Mouse (Mus musculus): ENCODE measurements around the gene Fam240b. TPM values are rescaled to one million over a fixed set of nuclear protein-coding genes. Genes with fewer than 3 reads are reported as not detected.

Gene Fam240b
- polyA plus RNA-seq (2015; fragmentation: Nextera tagmentation; extraction: Ambion mirVana) = not detected in 2 replicates

GRCm38 (mm10) chr13:64497692-64498091 is at the start of gene Fam240b:
Gene Fam240b, minus strand, starts transcription at chr13:64497792.
- H3K9me3 ChIP-seq (ENCODE audit: control insufficient read depth) = no peaks in the 10 kb centered on the region
- no peak for ATAC-seq
- no peaks in the 10 kb centered on the region for H3K27me3 ChIP-seq (replicated peaks; ENCODE audit: control insufficient read depth, insufficient read depth, low read length)
- H3K4me2 ChIP-seq (replicated peaks; ENCODE audit: low read depth) = no peak within 1 kb of the TSS
- H3K4me1 ChIP-seq (replicated peaks; ENCODE audit: control insufficient read depth, insufficient read depth, low read length) = no peaks in the 10 kb centered on the region
- no peak for TF ChIP-seq CTCF (IDR thresholded peaks at IDR 0.05; ENCODE audit: low read depth)
- no peaks in the 10 kb centered on the region for H3K36me3 ChIP-seq (ENCODE audit: control insufficient read depth, insufficient read depth)
- H3K27ac ChIP-seq (ENCODE audit: low read depth, low read length) = no peak within 1 kb of the TSS
- no peak within 1 kb of the TSS for H3K4me3 ChIP-seq (ENCODE audit: low read depth, low read length)
- H3K9ac ChIP-seq (ENCODE audit: low read depth, low read length) = no peak within 1 kb of the TSS
- WGBS = 85% methylated on average over 6 of the region's 6 CpGs

GRCm38 (mm10) chr13:64530139-64530538 is 32.5 kb upstream of the Fam240b start:
- Histone ChIP-seq H3K9ac (ENCODE audit: low read depth, low read length) (no peak overlapping the region), H3K4me3 (ENCODE audit: low read depth, low read length) (no peak overlapping the region), H3K9me3 (ENCODE audit: control insufficient read depth) (no peaks in the 10 kb centered on the region), H3K36me3 (ENCODE audit: control insufficient read depth, insufficient read depth) (no peaks in the 10 kb centered on the region), H3K4me1 (replicated peaks; ENCODE audit: control insufficient read depth, insufficient read depth, low read length) (no peaks in the 10 kb centered on the region), H3K27me3 (replicated peaks; ENCODE audit: control insufficient read depth, insufficient read depth, low read length) (no peaks in the 10 kb centered on the region), H3K27ac (ENCODE audit: low read depth, low read length) (no peak overlapping the region), H3K4me2 (replicated peaks; ENCODE audit: low read depth) (no peak overlapping the region)
- TF ChIP-seq CTCF (IDR thresholded peaks at IDR 0.05; ENCODE audit: low read depth) = no peak
- no peak for ATAC-seq
- WGBS = 79% methylated on average over 5 of the region's 5 CpGs

GRCm38 (mm10) chr13:64526515-64527285 is 29.1 kb upstream of the Fam240b start:
- no peak for TF ChIP-seq CTCF (IDR thresholded peaks at IDR 0.05; ENCODE audit: low read depth)

DNA sequence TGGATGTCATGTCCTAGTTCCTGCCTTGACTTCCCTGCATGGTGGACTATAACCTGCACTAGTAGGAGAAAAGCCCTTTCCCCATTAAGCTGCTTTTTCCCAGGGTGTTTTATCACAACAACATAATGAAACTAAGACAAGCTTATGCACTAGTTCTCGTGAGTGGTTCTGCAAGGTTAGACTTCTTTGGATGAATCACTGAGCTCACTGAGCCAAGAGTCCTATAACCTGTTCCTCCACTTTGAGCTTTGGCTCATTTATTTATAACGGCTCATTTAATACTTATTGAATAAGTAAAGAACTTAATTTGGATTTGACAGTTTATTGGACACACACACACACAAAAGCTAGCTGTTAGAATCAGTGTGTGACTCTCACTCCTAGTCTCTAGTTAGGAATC is 16.7 kb upstream of the Fam240b start:
- no peak for TF ChIP-seq CTCF (IDR thresholded peaks at IDR 0.05; ENCODE audit: low read depth)
- Histone ChIP-seq H3K27ac (ENCODE audit: low read depth, low read length) (no peak overlapping the region), H3K9ac (ENCODE audit: low read depth, low read length) (no peak overlapping the region), H3K36me3 (ENCODE audit: control insufficient read depth, insufficient read depth) (no peaks in the 10 kb centered on the region), H3K4me1 (replicated peaks; ENCODE audit: control insufficient read depth, insufficient read depth, low read length) (no peaks in the 10 kb centered on the region), H3K4me3 (ENCODE audit: low read depth, low read length) (no peak overlapping the region), H3K27me3 (replicated peaks; ENCODE audit: control insufficient read depth, insufficient read depth, low read length) (no peaks in the 10 kb centered on the region), H3K4me2 (replicated peaks; ENCODE audit: low read depth) (no peak overlapping the region), H3K9me3 (ENCODE audit: control insufficient read depth) (no peaks in the 10 kb centered on the region)
- WGBS = 68% methylated on average over 2 of the region's 2 CpGs
- no peak for ATAC-seq

More at GRCm38 (mm10) chr13:64526515-64527285, 29.1 kb upstream of the Fam240b start:
- 83% methylated on average over 15 of the region's 15 CpGs for WGBS
- no peaks in the 10 kb centered on the region for H3K27me3 ChIP-seq (replicated peaks; ENCODE audit: control insufficient read depth, insufficient read depth, low read length)
- ATAC-seq = no peak
- no peak overlapping the region for H3K27ac ChIP-seq (ENCODE audit: low read depth, low read length)
- H3K9ac ChIP-seq (ENCODE audit: low read depth, low read length) = no peak overlapping the region
- no peaks in the 10 kb centered on the region for H3K36me3 ChIP-seq (ENCODE audit: control insufficient read depth, insufficient read depth)
- no peaks in the 10 kb centered on the region for H3K4me1 ChIP-seq (replicated peaks; ENCODE audit: control insufficient read depth, insufficient read depth, low read length)
- no peaks in the 10 kb centered on the region for H3K9me3 ChIP-seq (ENCODE audit: control insufficient read depth)
- no peak overlapping the region for H3K4me2 ChIP-seq (replicated peaks; ENCODE audit: low read depth)
- H3K4me3 ChIP-seq (ENCODE audit: low read depth, low read length) = no peak overlapping the region

- H3K27me3 ChIP-seq (replicated peaks; ENCODE audit: control insufficient read depth, insufficient read depth, low read length) = no peaks in the 10 kb centered on the region
- H3K4me1 ChIP-seq (replicated peaks; ENCODE audit: control insufficient read depth, insufficient read depth, low read length) = no peaks in the 10 kb centered on the region
- H3K27ac ChIP-seq (ENCODE audit: low read depth, low read length) = no peak overlapping the region
- H3K9me3 ChIP-seq (ENCODE audit: control insufficient read depth) = no peaks in the 10 kb centered on the region
- H3K9ac ChIP-seq (ENCODE audit: low read depth, low read length) = no peak overlapping the region
- no peaks in the 10 kb centered on the region for H3K36me3 ChIP-seq (ENCODE audit: control insufficient read depth, insufficient read depth)
- no peak overlapping the region for H3K4me3 ChIP-seq (ENCODE audit: low read depth, low read length)
- no peak overlapping the region for H3K4me2 ChIP-seq (replicated peaks; ENCODE audit: low read depth)
- no peak for ATAC-seq
- TF ChIP-seq CTCF (IDR thresholded peaks at IDR 0.05; ENCODE audit: low read depth) = no peak
Observed at GRCm38 (mm10) chr13:64511616-64512015, 14.0 kb upstream of the Fam240b start.

- H3K4me3 ChIP-seq (ENCODE audit: low read depth, low read length) = no peak overlapping the region
- H3K9ac ChIP-seq (ENCODE audit: low read depth, low read length) = no peak overlapping the region
- H3K36me3 ChIP-seq (ENCODE audit: control insufficient read depth, insufficient read depth) = no peaks in the 10 kb centered on the region
- no peak for TF ChIP-seq CTCF (IDR thresholded peaks at IDR 0.05; ENCODE audit: low read depth)
- ATAC-seq = no peak
- H3K4me2 ChIP-seq (replicated peaks; ENCODE audit: low read depth) = no peak overlapping the region
- no peak overlapping the region for H3K27ac ChIP-seq (ENCODE audit: low read depth, low read length)
- H3K4me1 ChIP-seq (replicated peaks; ENCODE audit: control insufficient read depth, insufficient read depth, low read length) = no peaks in the 10 kb centered on the region
- H3K9me3 ChIP-seq (ENCODE audit: control insufficient read depth) = no peaks in the 10 kb centered on the region
- H3K27me3 ChIP-seq (replicated peaks; ENCODE audit: control insufficient read depth, insufficient read depth, low read length) = no peaks in the 10 kb centered on the region
Observed at GRCm38 (mm10) chr13:64507361-64507760, 9.8 kb upstream of the Fam240b start.
